Mouse (Mus musculus) bone marrow macrophage, adult 2 months (primary cell): ENCODE measurements around the gene St6galnac5.

Experiments used
- CTCF ChIP-seq: IDR thresholded peaks from 2 replicates; pipeline ENCODE4 v1.5.1; 2012; ENCODE audit warnings: low read depth, mild to moderate bottlenecking, low read length, moderate library complexity
- POLR2A ChIP-seq: IDR thresholded peaks from 2 replicates; pipeline ENCODE4 v1.6.1; 2012; ENCODE audit warnings: mild to moderate bottlenecking, low read depth, low read length, borderline replicate concordance

DNA sequence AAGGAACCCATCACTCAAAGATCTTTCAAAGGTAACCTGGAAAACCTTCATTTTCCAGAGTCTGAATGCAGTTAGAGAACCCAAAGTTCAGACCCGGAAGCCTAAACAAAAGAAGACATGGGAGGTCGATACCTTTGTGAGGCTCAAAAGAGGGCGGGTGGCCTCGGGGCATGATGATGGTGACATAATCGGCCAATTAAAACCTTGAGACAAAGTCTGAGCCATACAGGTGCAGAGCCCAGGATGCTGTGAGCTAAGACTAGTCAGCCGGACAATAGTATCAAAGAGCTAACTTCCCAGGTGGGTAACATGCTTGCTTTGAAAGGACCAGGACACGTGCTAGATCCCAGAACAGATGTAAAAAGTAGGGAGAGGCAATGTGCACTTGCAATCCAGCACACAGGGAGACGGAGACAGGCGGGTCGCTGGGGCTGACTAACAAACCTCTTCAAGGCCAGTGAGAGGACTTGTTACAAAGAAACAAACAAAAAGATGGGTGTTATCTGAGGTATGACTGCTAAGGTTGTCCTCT, 52.7 kb downstream of the St6galnac5 start:
- TF ChIP-seq POLR2A (no peak), CTCF (no peak)
